Mouse (Mus musculus): ENCODE measurements around the gene Tbx21. TPM values are rescaled to one million over a fixed set of nuclear protein-coding genes. Genes with fewer than 3 reads are reported as not detected.
A peak's percentile ranks its signal among the peaks of the same experiment; 100 is the strongest.

Tbx21 gene
- polyA plus RNA-seq, 1 experiment from 2014 or later: 0.14 TPM

DNA sequence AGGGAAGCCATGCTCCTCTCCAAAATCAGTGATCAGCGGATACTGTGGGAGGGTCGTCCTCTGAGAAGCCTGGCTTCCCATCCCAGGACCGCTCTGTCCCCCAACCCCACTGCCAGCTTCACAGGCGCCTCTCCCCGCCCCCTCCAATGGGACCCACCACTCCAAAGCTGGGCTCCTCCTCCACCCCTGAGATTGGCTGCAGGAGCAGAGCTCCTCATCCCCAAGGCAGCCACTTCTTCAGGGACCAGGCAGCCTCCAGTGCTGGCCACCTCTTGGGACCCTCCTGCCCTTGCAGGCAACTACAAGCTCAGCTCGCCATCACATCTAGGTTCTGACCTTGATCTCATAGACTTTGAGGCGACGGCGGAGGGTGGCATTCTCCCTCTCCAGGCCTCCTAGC lies 33.9 kb upstream of the Tbx21 start:
- Histone ChIP-seq H3K4me2 (replicated peaks; ENCODE audit: low read depth, low read length) (peak overlapping the region; percentile 90), H3K4me3 (ENCODE audit: low read length) (peak overlapping the region; percentile 78), H3K36me3 (ENCODE audit: insufficient read depth, low read length) (peaks cover 7% of the 10 kb centered on the region; the same call in 1 of the 2 replicates), H3K27ac (ENCODE audit: low read length) (peak overlapping the region; percentile 83), H3K27me3 (ENCODE audit: insufficient read depth, low read length) (0 out of 2 replicates have a peak, but pooled peaks cover 3% of the 10 kb centered on the region), H3K4me1 (ENCODE audit: insufficient read depth, low read length) (peaks cover 33% of the 10 kb centered on the region), H3K9me3 (ENCODE audit: low read length) (no peaks in the 10 kb centered on the region), H3K9ac (replicated peaks; ENCODE audit: low read length) (peak overlapping the region; percentile 76)
- WGBS: 25% methylated on average over 9 of the region's 9 CpGs
- no peak for ATAC-seq (ENCODE audit: low FRiP score, low TSS enrichment)

DNA sequence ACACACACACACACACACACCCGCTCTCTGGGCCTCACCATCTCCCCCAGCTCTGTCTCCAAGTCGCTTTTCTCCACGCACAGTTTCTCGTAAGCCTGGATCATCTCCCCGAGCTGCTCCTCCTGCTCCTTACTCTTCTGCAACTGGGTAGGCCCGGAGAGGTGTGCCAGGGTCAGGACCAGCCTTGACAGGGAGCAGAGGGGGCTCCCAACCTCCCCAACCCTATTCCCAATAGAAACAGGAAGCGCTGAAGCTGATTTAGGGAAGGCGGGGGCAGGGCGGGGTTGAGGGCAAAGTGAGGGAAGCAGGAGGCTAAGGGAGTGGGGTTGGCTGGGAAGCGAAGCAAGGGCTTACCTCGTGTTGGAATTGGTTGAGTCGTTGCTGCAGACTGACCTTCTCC lies 33.5 kb upstream of the Tbx21 start:
- Histone ChIP-seq H3K4me3 (ENCODE audit: low read length) (peak overlapping the region; percentile 78), H3K36me3 (ENCODE audit: insufficient read depth, low read length) (peaks cover 9% of the 10 kb centered on the region; the same call in 1 of the 2 replicates), H3K27me3 (ENCODE audit: insufficient read depth, low read length) (0 out of 2 replicates have a peak, but pooled peaks cover 3% of the 10 kb centered on the region), H3K4me2 (replicated peaks; ENCODE audit: low read depth, low read length) (peak overlapping the region; percentile 90), H3K9me3 (ENCODE audit: low read length) (no peaks in the 10 kb centered on the region), H3K27ac (ENCODE audit: low read length) (no peak overlapping the region), H3K9ac (replicated peaks; ENCODE audit: low read length) (peak overlapping the region; percentile 76), H3K4me1 (ENCODE audit: insufficient read depth, low read length) (peaks cover 33% of the 10 kb centered on the region)
- WGBS: 23% methylated on average over 12 of the region's 12 CpGs
- no peak for ATAC-seq (ENCODE audit: low FRiP score, low TSS enrichment)

DNA sequence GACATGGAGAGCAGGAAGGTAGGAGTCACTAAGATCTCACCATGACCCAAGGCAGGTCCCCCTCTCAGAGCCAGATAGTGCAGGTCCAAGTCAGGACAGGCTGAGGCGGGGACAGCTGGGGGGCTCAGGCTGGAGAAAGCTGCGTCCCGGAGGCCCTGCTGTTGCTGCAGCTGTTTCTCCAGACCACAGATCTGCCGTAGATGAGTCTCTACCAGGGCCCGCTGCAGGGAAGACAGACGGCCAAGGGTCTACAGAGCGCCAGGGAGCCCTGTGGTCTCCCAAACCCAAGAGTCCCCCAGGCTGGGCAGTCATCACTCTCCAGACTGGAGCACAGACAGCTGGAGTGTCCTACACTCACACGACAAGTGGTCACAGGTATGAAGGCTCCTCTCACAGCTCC lies 32.2 kb upstream of the Tbx21 start:
- 81% methylated on average over 8 of the region's 8 CpGs for WGBS
- H3K9ac ChIP-seq (replicated peaks; ENCODE audit: low read length): no peak overlapping the region

DNA sequence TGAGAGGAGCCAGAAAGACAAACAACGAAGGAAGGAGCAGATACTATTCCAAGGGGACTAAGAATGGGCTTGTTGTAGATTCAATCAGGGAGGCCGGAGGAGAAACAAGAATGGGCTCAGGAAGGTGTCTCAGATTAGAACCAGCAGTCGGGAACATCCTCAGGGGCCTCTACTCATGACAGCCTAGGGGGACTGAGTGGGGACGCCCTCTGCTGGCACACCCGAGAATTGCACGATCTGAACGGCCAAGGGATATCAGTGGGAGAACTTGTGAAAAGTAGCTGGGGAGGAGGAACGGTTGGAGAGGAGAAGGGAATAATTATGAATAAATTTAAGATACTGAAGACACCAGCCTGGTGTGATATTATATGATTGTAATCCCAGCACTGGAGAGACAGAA lies 31.6 kb upstream of the Tbx21 start:
- H3K27me3 ChIP-seq (ENCODE audit: insufficient read depth, low read length): 0 out of 2 replicates have a peak, but pooled peaks cover 3% of the 10 kb centered on the region
- peaks cover 24% of the 10 kb centered on the region for H3K4me1 ChIP-seq (ENCODE audit: insufficient read depth, low read length)
- H3K4me3 ChIP-seq (ENCODE audit: low read length): no peak overlapping the region
- ATAC-seq (ENCODE audit: low FRiP score, low TSS enrichment): no peak
- no peak overlapping the region for H3K4me2 ChIP-seq (replicated peaks; ENCODE audit: low read depth, low read length)
- H3K27ac ChIP-seq (ENCODE audit: low read length): no peak overlapping the region
- H3K9me3 ChIP-seq (ENCODE audit: low read length): no peaks in the 10 kb centered on the region
- no peak overlapping the region for H3K9ac ChIP-seq (replicated peaks; ENCODE audit: low read length)
- WGBS: 10% methylated on average over 8 of the region's 8 CpGs
- peaks cover 9% of the 10 kb centered on the region; the same call in 1 of the 2 replicates for H3K36me3 ChIP-seq (ENCODE audit: insufficient read depth, low read length)

More for the DNA sequence above, 32.2 kb upstream of the Tbx21 start:
- Histone ChIP-seq H3K27me3 (ENCODE audit: insufficient read depth, low read length) (0 out of 2 replicates have a peak, but pooled peaks cover 3% of the 10 kb centered on the region), H3K4me1 (ENCODE audit: insufficient read depth, low read length) (peaks cover 26% of the 10 kb centered on the region), H3K4me2 (replicated peaks; ENCODE audit: low read depth, low read length) (no peak overlapping the region), H3K36me3 (ENCODE audit: insufficient read depth, low read length) (peaks cover 9% of the 10 kb centered on the region; the same call in 1 of the 2 replicates), H3K27ac (ENCODE audit: low read length) (no peak overlapping the region), H3K4me3 (ENCODE audit: low read length) (no peak overlapping the region), H3K9me3 (ENCODE audit: low read length) (no peaks in the 10 kb centered on the region)
- no peak for ATAC-seq (ENCODE audit: low FRiP score, low TSS enrichment)

DNA sequence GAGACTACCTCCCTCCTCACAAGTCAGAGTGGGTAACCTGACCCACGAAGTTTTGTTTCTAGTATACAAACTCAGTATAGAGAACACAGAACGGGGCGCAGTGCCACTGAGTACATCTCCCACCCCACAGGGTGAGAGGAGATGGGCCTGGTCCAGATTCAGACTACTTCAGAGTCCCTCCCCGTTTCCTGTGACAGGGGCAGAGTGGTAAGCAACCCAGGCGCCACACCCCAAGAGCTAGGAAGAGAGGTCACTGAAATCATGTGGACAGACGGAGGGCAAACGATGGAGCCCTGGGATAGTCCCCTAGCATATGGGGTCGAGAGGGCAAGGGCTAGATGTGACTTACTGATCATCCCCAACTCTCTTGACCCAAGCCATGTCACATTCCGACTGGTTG lies 30.8 kb upstream of the Tbx21 start:
- Histone ChIP-seq H3K36me3 (ENCODE audit: insufficient read depth, low read length) (peaks cover 9% of the 10 kb centered on the region; the same call in 1 of the 2 replicates), H3K4me1 (ENCODE audit: insufficient read depth, low read length) (peaks cover 20% of the 10 kb centered on the region), H3K27me3 (ENCODE audit: insufficient read depth, low read length) (0 out of 2 replicates have a peak, but pooled peaks cover 3% of the 10 kb centered on the region), H3K4me3 (ENCODE audit: low read length) (no peak overlapping the region), H3K9ac (replicated peaks; ENCODE audit: low read length) (no peak overlapping the region), H3K4me2 (replicated peaks; ENCODE audit: low read depth, low read length) (no peak overlapping the region), H3K9me3 (ENCODE audit: low read length) (no peaks in the 10 kb centered on the region), H3K27ac (ENCODE audit: low read length) (no peak overlapping the region)
- WGBS: 64% methylated on average over 9 of the region's 9 CpGs
- no peak for ATAC-seq (ENCODE audit: low FRiP score, low TSS enrichment)

DNA sequence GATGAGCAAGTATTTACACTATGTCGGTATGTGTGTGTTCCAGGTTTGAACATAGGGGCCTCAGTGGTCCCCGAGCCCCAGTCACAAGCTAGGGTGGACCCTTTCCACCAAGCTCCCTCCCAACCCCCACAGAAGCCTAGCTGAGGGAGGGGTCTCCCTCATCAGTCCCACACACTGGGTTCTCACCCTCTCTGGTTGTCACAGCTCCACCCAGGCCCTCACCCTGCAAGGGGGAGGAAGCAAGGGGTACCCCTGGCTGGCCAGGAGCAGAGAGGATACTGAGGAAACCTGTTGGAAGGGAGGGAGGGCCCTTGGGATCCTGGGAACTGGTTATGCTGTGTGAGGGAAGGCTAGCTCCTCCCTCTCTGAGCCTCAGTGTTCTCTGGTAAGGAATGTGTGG lies 30.2 kb upstream of the Tbx21 start:
- no peak for ATAC-seq (ENCODE audit: low FRiP score, low TSS enrichment)
- H3K36me3 ChIP-seq (ENCODE audit: insufficient read depth, low read length): peaks cover 9% of the 10 kb centered on the region; the same call in 1 of the 2 replicates
- 0 out of 2 replicates have a peak, but pooled peaks cover 3% of the 10 kb centered on the region for H3K27me3 ChIP-seq (ENCODE audit: insufficient read depth, low read length)
- no peak overlapping the region for H3K4me3 ChIP-seq (ENCODE audit: low read length)
- no peak overlapping the region for H3K4me2 ChIP-seq (replicated peaks; ENCODE audit: low read depth, low read length)
- H3K4me1 ChIP-seq (ENCODE audit: insufficient read depth, low read length): peaks cover 20% of the 10 kb centered on the region
- 76% methylated on average over 2 of the region's 2 CpGs for WGBS
- H3K9ac ChIP-seq (replicated peaks; ENCODE audit: low read length): no peak overlapping the region
- H3K9me3 ChIP-seq (ENCODE audit: low read length): no peaks in the 10 kb centered on the region
- H3K27ac ChIP-seq (ENCODE audit: low read length): no peak overlapping the region

DNA sequence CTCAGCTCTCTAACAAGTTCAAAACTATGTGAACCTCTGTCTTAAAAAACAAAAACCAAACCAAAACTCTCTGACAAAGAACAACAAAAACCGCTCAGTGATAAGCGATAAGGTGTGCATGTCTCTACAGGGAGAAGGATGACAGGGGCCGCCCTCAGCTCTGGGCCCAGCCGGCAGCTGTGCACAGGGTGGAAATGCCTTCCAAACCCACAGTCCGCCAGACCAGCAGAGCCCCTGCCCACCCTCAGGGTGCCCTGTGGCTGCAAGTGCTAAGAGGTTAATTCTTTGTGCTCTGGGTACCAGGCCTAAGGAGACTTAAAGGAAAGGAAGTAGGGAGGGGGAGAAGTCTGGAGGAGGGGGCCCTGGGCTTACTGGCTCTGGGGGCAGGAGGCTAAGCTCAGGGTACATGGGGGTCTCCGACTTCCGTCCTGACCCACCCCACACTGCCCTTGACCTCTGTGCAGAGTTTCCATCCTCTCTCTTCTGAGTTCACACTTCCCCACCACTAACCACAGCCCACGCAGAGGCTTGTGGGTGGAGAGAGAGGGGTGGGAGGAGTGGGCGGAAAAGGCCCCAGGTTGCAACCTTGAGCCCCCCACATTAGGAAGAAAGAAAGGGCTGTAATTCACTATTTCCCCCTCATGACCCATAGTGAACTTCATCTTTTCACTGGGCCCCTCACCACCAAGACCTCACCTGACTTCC lies 28.2 kb upstream of the Tbx21 start:
- Histone ChIP-seq H3K4me3 (ENCODE audit: low read length) (no peak overlapping the region), H3K4me1 (ENCODE audit: insufficient read depth, low read length) (peaks cover 16% of the 10 kb centered on the region), H3K27me3 (ENCODE audit: insufficient read depth, low read length) (peaks cover 4% of the 10 kb centered on the region), H3K4me2 (replicated peaks; ENCODE audit: low read depth, low read length) (no peak overlapping the region), H3K27ac (ENCODE audit: low read length) (no peak overlapping the region), H3K36me3 (ENCODE audit: insufficient read depth, low read length) (peaks cover 11% of the 10 kb centered on the region; the same call in 1 of the 2 replicates), H3K9ac (replicated peaks; ENCODE audit: low read length) (no peak overlapping the region), H3K9me3 (ENCODE audit: low read length) (no peaks in the 10 kb centered on the region)
- no peak for ATAC-seq (ENCODE audit: low FRiP score, low TSS enrichment)
- WGBS: 65% methylated on average over 9 of the region's 9 CpGs

DNA sequence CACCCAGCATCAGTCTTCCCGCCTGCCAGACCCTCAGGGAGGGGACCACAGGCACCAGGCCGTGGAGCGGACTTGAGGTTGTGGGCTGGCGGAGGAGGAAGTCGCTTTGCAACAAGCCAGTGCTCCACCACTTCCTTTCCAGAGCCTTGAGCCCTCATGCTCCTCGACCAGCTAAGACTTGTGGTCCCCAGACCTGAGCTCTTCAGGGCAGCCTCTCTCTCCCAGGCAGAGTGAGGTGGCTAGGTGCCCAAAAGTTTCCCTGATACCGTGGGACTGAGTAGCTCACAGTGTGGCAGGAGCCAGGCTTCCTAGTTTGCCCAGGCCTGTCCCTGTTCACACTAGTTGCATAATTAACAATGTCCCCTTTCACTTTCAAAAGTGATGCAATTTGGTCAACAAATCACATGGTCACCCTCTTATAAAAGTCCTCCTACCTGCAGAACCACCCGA lies 27.1 kb upstream of the Tbx21 start:
- Histone ChIP-seq H3K9me3 (ENCODE audit: low read length) (no peaks in the 10 kb centered on the region), H3K4me3 (ENCODE audit: low read length) (no peak overlapping the region), H3K9ac (replicated peaks; ENCODE audit: low read length) (no peak overlapping the region), H3K4me1 (ENCODE audit: insufficient read depth, low read length) (peaks cover 16% of the 10 kb centered on the region), H3K4me2 (replicated peaks; ENCODE audit: low read depth, low read length) (no peak overlapping the region), H3K27me3 (ENCODE audit: insufficient read depth, low read length) (peaks cover 4% of the 10 kb centered on the region), H3K36me3 (ENCODE audit: insufficient read depth, low read length) (peaks cover 12% of the 10 kb centered on the region; the same call in 1 of the 2 replicates), H3K27ac (ENCODE audit: low read length) (no peak overlapping the region)
- 61% methylated on average over 8 of the region's 8 CpGs for WGBS
- no peak for ATAC-seq (ENCODE audit: low FRiP score, low TSS enrichment)

DNA sequence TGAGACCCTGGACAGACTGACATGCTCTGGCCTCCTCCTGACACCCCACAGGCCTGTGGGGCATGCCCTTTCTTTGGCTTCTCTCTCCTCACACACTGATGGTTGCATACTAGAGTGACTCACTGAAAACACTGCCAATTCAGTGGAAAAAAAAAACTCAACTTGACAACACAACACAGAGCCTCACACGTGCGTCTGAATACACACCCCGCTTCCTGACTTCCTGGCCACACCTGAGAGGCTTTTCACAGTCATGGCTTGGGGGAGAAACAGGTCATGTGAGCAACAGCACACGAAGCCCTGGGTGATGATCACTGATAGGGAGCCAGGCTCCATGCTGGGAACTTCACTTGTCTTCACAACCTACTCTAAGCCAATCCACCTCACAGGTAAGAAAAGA lies 25.7 kb upstream of the Tbx21 start:
- no peak for ATAC-seq (ENCODE audit: low FRiP score, low TSS enrichment)
- Histone ChIP-seq H3K9ac (replicated peaks; ENCODE audit: low read length) (no peak overlapping the region), H3K27ac (ENCODE audit: low read length) (no peak overlapping the region), H3K27me3 (ENCODE audit: insufficient read depth, low read length) (peaks cover 4% of the 10 kb centered on the region), H3K4me1 (ENCODE audit: insufficient read depth, low read length) (peaks cover 16% of the 10 kb centered on the region), H3K9me3 (ENCODE audit: low read length) (no peaks in the 10 kb centered on the region), H3K36me3 (ENCODE audit: insufficient read depth, low read length) (peaks cover 9% of the 10 kb centered on the region; the same call in 1 of the 2 replicates), H3K4me3 (ENCODE audit: low read length) (no peak overlapping the region), H3K4me2 (replicated peaks; ENCODE audit: low read depth, low read length) (no peak overlapping the region)
- WGBS: 64% methylated on average over 4 of the region's 4 CpGs

DNA sequence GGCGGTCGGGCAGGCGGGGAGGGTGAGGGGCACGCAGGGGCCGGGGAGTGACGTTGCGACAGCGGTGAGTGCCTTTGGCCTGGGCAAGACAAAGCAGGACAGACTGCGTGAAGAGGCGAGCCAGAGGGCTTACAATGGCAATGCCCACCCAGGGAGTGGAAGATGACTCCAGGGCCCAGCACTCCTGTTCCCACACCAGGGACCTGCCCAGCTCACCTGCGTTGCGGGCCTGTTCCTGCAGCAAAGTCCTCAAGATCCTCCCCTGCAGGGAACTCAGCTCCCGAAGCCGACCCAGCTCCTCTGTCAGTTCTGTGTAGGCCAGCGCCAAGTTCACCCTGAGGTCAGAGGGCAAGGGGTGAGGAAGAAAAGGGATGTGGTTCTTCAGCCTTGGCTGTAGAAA lies 24.1 kb upstream of the Tbx21 start:
- peak overlapping the region; percentile 81 for H3K4me2 ChIP-seq (replicated peaks; ENCODE audit: low read depth, low read length)
- 22% methylated on average over 12 of the region's 15 CpGs for WGBS
- H3K4me3 ChIP-seq (ENCODE audit: low read length): peak overlapping the region; percentile 43
- peaks cover 19% of the 10 kb centered on the region for H3K4me1 ChIP-seq (ENCODE audit: insufficient read depth, low read length)
- H3K9ac ChIP-seq (replicated peaks; ENCODE audit: low read length): peak overlapping the region; percentile 65
- no peak; the same call in 1 of the 2 replicates for ATAC-seq (ENCODE audit: low FRiP score, low TSS enrichment)
- peaks cover 4% of the 10 kb centered on the region for H3K27me3 ChIP-seq (ENCODE audit: insufficient read depth, low read length)
- no peak overlapping the region for H3K27ac ChIP-seq (ENCODE audit: low read length)
- H3K36me3 ChIP-seq (ENCODE audit: insufficient read depth, low read length): peaks cover 7% of the 10 kb centered on the region; the same call in 1 of the 2 replicates
- H3K9me3 ChIP-seq (ENCODE audit: low read length): no peaks in the 10 kb centered on the region
